Mouse (Mus musculus) heart, adult 18-20 months (tissue): ENCODE measurements around the gene Cdc45. TPM values are rescaled to one million over a fixed set of nuclear protein-coding genes. Genes with fewer than 3 reads are reported as not detected.
"Not testable (repeated sequence)": the region's sequence is repeated elsewhere in the genome, so short reads cannot be mapped to it uniquely, and the experiment has no call there.

Source experiments
- DNase-seq, 2 experiments: peaks; one replicate each; pipeline ENCODE4 v3.0.0; 2021 to 2022; ENCODE audit warnings: mixed read lengths in 1 of 2
- long read RNA-seq, 2 experiments: library from polyadenylated mRNA; stranded (forward); transcript quantifications; one replicate each; pipeline ENCODE4 v2.0.0; 2021
- total RNA-seq, 2 experiments: library from RNA; stranded (reverse); gene quantifications; 2 replicates each; pipeline ENCODE4 v1.2.3; 2021

Gene Cdc45
- 1 to 10 TPM; 2.1 to 3.2 TPM for total RNA-seq
- long read RNA-seq, experiment 1, partial matches to known transcripts = 3 of 7 reads
- long read RNA-seq, experiment 1, other reads (novel, unspliced or antisense) = 2 of 7 reads
- long read RNA-seq, experiment 2, partial matches to known transcripts = 2 of 2 reads
- long read RNA-seq, experiment 2, other reads (novel, unspliced or antisense) = 0 of 2 reads

GRCm38 (mm10) chr16:18811468-18812384, at the start of gene Cdc45, which contains the start of gene Ufd1:
Gene Cdc45, minus strand, starts transcription at chr16:18811987.
Gene Ufd1, plus strand, starts transcription at chr16:18811779.
- peak; percentile 94 to 96 for DNase-seq

DNA sequence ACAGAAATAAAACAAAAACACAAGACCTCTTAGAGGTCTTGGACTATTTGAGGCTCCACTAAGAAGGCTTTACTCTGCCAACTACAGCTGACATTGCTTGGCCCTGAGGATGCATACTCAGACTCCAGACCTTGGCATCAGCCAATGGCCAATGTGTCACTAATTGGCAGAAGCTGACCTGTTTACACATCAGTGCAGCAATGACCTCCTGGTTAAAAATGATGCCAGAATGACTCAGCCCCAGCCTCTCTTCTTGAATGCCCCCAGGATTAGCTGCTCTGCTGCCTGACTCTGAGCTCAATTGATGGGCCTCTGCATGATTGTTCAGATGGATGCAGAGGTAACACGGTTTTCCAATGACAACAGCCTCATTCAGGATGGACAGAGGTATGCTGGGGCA, 48.4 kb upstream of the Cdc45 start:
- DNase-seq = peak; percentile 69 to 84

GRCm38 (mm10) chr16:18858551-18858950, 46.8 kb upstream of the Cdc45 start:
- peak; percentile 64 to 68 for DNase-seq

- not testable (repeated sequence) for DNase-seq
Observed at GRCm38 (mm10) chr16:18849521-18850190, 37.9 kb upstream of the Cdc45 start.

- DNase-seq = no peak
Observed at GRCm38 (mm10) chr16:18846301-18846820, 34.6 kb upstream of the Cdc45 start.

GRCm38 (mm10) chr16:18838346-18838745, 26.6 kb upstream of the Cdc45 start:
- DNase-seq = peak; percentile 23 to 50

DNA sequence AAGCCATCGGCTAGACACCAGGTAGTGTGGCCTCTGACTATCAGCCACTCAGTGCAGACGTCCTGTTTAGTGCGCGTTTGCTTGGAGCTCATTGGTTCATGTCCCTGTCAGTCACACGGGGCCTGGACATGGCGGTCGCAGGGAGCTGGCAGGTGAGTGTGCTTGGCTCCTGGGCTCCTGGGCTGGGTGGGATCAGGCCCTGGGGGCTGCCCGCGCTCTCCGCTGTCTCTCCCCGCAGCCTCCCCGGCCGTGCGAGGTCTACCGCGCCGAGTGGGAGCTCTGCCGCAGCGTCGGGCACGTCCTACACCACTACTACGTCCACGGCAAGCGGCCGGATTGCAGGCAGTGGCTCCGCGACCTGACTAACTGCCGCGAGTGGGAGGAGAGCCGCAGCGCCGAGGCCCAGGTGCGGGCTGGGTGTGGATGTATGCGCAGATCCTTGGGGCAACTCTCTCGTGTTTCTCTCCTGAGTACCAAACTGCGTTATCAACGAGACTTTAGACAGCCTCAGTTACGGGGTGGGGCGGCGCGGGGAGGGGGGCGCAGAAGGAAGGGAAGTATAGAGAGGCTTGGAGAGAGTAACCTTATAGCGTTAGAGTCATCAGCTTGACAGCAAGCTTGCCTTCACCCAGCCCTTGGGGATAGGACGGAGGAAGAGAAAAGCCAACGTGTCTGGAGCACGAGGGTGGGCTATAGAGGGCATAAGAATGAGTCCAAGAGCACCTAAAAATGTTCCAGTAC, 24.9 kb upstream of the Cdc45 start, which contains the start of the genes 2510002D24Rik and Gm28539:
2510002D24Rik (plus strand) TSS at position 111 of the 741 bp plus-strand sequence.
Gm28539 (plus strand) TSS at position 117 of the 741 bp plus-strand sequence.
- DNase-seq = peak; percentile 96 to 97

GRCm38 (mm10) chr16:18836073-18836467, 24.3 kb upstream of the Cdc45 start:
- DNase-seq = no peak

DNA sequence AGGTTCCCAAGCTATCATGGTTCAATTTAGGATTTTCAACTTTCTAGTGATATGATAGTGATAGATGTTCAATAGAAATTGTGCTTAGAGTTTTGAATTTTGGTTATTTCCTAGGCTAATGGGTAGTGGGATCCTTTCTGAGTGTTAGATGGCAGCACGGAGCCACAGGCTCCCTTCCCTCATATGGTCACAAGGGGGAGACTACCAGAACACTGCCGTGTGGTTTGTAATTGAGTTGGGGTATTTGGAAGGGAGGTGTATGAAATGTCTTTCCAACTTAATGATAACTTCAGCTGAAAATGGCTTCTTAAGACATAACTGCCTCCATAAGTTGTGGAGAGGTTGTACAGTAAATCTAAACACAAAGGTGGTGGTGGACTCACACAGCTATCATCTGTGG, 21.7 kb upstream of the Cdc45 start:
- no peak for DNase-seq

DNA sequence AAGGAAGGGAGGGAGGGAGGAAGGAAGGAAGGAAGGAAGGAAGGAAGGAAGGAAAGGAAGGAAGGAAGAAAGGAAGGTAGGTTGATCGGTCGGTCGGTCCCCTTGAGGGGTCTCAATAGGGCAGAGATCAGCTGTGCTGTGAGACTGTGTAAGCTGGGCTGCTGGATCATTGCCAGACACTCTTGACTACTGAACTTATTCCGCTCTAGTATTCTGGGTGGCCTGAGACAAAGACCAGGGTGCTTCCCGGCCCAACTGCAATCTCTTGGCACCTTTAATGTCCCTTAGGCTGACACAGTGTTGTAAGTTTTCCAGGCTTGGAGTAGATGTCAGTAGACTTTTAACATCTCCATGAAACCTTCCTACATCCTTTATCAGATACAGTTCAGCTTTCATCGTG, 17.3 kb upstream of the Cdc45 start:
- DNase-seq = no peak

DNA sequence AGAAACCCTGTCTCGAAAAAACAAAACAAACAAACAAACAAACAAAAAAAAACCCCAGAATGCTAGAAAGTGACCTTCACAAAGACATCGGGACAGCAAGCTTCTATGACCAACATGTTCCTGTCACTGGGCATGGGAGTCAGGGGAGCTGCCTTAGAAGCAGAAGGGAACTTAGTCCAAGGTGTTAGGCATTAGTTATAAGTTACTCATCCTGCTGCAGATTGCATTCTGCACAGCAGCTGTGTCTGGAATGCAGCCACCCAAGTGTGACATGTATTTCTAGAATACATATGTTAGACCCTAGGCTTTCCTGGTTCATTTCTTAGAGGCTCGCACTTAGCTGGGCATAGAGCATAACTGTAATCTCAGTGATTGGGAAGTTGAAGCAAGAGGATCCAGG, 16.8 kb upstream of the Cdc45 start:
- DNase-seq = no peak

- no peak for DNase-seq
Observed at GRCm38 (mm10) chr16:18822925-18823324, 11.1 kb upstream of the Cdc45 start.

GRCm38 (mm10) chr16:18822356-18822755, 10.6 kb upstream of the Cdc45 start:
- no peak for DNase-seq

DNA sequence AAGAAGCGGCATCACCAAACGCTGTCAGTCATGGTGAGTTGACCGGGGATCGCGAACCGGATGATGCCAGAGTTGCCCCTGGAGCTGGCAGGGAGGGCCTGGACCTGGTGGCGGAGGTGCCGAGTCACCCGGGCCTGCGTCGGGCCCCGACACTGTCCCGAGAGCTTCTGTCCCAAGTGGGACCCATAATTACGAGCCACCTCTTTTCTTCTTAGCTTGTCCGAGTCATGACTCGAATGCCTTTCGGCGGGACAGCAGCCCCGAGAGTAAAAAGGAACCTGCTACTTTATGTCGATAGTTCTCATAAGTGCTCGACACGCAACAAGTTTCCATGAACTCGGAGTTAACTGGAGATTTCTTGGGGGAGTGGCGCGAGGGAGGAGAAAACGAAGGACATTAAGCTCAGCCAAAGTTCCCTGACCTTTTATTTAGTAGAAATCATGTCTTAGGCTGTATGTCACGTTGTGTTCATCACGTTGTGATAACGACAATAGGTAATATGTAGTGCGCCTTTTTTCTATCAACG, 661 bp upstream of the Cdc45 start:
- no peak for DNase-seq

GRCm38 (mm10) chr16:18811032-18811431, 755 bp downstream of the Cdc45 start:
- DNase-seq = peak in 1 of 2 experiments; percentile 6

DNA sequence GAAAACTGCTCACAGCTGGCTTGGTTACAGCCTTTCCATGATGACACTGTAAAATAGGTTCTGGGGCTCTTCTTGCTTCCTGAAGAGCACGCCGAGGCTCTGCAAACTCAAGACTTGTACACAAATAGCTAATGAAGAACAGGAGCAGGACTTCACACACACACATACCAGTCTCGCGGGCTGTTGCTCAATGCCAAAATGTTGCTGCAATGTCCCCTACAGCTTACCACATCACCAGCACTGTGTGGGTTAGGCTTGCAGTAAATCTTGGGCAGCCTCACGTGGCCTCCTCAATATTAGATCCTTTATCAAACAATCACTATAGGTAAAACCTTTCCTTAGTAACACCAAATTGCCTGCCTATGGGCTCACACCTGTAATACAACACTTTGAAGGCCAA, 2.8 kb downstream of the Cdc45 start:
- DNase-seq = no peak

- DNase-seq = peak in 1 of 2 experiments; percentile 12
Observed at GRCm38 (mm10) chr16:18805746-18806145, 6.0 kb downstream of the Cdc45 start.

DNA sequence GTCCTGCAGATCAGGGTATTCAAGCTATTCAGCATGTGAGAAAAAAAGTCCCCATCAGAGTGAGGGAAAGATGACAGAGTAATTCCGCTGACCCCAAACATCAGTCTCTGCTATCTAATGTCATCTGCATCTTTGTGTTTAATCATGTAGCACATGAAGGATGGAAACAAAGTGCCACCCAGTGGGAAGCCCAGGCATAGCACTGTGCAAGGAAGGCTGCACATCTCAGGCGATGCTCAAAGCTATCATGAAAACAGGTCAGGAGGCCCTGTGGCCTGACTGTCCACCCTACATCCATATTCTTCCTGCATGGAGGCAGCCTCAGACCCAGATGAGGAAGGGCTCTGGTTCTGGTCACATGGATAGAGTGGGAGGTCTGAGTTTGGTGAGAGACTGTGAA, 12.9 kb downstream of the Cdc45 start:
- DNase-seq = peak; percentile 39 to 70

GRCm38 (mm10) chr16:18798151-18798550, 13.6 kb downstream of the Cdc45 start:
- DNase-seq = no peak

- DNase-seq = no peak
Observed at GRCm38 (mm10) chr16:18796645-18797044, 15.1 kb downstream of the Cdc45 start.

DNA sequence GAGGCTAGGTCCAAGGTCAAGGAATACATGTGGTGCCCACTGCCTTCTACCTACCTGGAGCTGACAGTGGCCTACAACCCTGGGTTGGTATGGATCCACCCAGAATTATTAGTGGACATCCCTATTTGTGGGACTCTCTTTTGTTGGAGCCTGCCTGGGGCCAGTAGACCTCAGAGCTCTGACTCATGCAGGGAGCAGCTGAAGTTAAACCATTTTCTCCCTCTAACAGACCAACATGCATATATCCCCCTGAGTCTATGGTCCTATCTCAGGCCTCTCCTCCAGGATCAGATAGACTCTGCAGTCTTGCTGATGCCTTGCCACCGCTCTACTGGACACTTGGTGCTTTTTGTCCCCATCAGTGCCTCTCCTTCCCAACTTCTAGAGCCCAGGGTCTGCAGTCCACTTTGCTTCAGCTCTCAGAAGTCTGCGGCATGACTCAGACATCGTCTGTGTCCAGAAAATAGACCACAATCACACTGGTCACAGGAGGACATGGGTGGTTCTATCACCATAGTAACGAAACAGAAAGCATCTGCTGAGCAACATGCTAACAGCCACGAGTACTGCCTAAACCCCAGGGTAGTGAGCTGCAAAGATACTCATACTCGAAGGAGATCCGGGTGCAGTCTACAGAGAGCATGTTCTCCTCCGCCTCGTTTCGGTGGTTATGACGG, 16.4 kb downstream of the Cdc45 start:
- peak in 1 of 2 experiments; percentile 8 for DNase-seq
